Mouse (Mus musculus) limb, embryonic 11.5 days (tissue): ENCODE results near the gene Tcf25. TPM values are rescaled to one million over a fixed set of nuclear protein-coding genes. Genes with fewer than 3 reads are reported as not detected.
"Not testable (repeated sequence)": the region's sequence is repeated elsewhere in the genome, so short reads cannot be mapped to it uniquely, and the experiment has no call there.

Source experiments
- ATAC-seq: fragments of 200-750 bp; cut with Nextera tagmentation; 2 replicates; pipeline ENCODE4 v1.8.0; 2017; ENCODE audit warnings: low read depth; ENCODE audit not compliant: insufficient number of reproducible peaks, low FRiP score, low TSS enrichment
- DNase-seq: peaks from one replicate; pipeline ENCODE4 v3.0.0-alpha.2; 2015; ENCODE audit warnings: low spot score
- H3K27ac ChIP-seq: fragments of 300-500 bp; sonication (generic); replicated peaks from 2 replicates; pipeline ENCODE4 v1.5.1; 2014; ENCODE audit warnings: low read depth, mild to moderate bottlenecking, low read length
- H3K27me3 ChIP-seq: fragments of 300-500 bp; sonication (generic); 2 replicates; pipeline ENCODE4 v1.6.1; 2014; ENCODE audit warnings: mild to moderate bottlenecking, low read length, mixed read lengths; ENCODE audit not compliant: control insufficient read depth, insufficient read depth
- H3K36me3 ChIP-seq: fragments of 300-500 bp; sonication (generic); 2 replicates; pipeline ENCODE4 v1.6.1; 2014; ENCODE audit warnings: mild to moderate bottlenecking, low read length, moderate library complexity, mixed read lengths; ENCODE audit not compliant: control insufficient read depth, insufficient read depth
- H3K4me1 ChIP-seq: fragments of 300-500 bp; sonication (generic); 2 replicates; pipeline ENCODE4 v1.6.1; 2014; ENCODE audit warnings: low read length, mixed read lengths; ENCODE audit not compliant: control insufficient read depth, insufficient read depth
- H3K4me2 ChIP-seq: fragments of 300-500 bp; sonication (generic); 2 replicates; pipeline ENCODE4 v1.6.1; 2014; ENCODE audit warnings: low read depth, mild to moderate bottlenecking, moderate library complexity; ENCODE audit not compliant: severe bottlenecking
- H3K4me3 ChIP-seq: fragments of 300-500 bp; sonication (generic); 2 replicates; pipeline ENCODE4 v1.5.1; 2014; ENCODE audit warnings: low read depth, low read length
- H3K9ac ChIP-seq: fragments of 300-500 bp; sonication (generic); 2 replicates; pipeline ENCODE4 v1.6.1; 2014; ENCODE audit warnings: mild to moderate bottlenecking, low read length
- H3K9me3 ChIP-seq: fragments of 300-500 bp; sonication (generic); 2 replicates; pipeline ENCODE4 v1.6.1; 2016; ENCODE audit warnings: low read length; ENCODE audit not compliant: control insufficient read depth
- WGBS: fragments of 180-500 bp; shearing (Covaris S2); extraction: QIAGEN DNeasy Blood & Tissue Kit; methylation state at CpG from one replicate; pipeline ENCODE4 v1.1.7; 2014; 5-methylcytosine and 5-hydroxymethylcytosine counted together
- polyA plus RNA-seq: library from polyadenylated mRNA; unstranded; fragments of >200 nt; fragmentation: Nextera tagmentation; extraction: Ambion mirVana; gene quantifications from 2 replicates; pipeline ENCODE4 v1.2.1, GENCODE M21; 2014

Gene Tcf25
- polyA plus RNA-seq, 1 experiment from 2014 or later: 136 TPM

DNA sequence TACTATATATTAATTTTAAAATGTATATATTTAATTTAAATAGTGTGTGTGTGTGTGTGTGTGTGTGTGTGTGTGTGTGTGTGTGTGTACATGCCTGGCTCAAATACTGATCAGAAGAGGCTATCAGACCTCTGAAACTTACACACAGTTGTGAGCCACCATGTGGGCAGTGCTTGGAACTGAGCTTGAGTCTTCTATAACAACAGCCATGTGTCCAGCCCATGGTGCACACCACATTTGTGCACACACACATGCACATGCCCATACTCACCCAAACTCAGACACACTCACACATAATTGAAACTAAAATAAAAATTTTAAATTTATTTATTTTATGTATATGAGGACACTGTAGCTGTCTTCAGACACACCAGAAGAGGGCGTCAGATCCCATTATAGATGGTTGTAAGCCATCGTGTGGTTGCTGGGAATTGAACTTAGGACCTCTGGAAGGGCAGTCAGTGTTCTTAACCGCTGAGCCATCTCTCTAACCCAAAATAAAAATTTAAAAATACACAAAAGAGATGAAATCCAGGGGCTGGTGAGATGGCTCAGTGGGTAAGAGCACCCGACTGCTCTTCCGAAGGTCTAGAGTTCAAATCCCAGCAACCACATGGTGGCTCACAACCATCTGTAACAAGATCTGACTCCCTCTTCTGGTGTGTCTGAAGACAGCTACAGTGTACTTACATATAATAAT lies 41.6 kb downstream of the Tcf25 start:
- H3K4me3 ChIP-seq, H3K9ac ChIP-seq, H3K4me2 ChIP-seq, H3K36me3 ChIP-seq, DNase-seq, H3K4me1 ChIP-seq, ATAC-seq, H3K9me3 ChIP-seq, H3K27ac ChIP-seq: not testable (repeated sequence)
- 83% methylated on average over 5 of the region's 5 CpGs for WGBS
- peaks cover 39% of the 10 kb centered on the region for H3K27me3 ChIP-seq

DNA sequence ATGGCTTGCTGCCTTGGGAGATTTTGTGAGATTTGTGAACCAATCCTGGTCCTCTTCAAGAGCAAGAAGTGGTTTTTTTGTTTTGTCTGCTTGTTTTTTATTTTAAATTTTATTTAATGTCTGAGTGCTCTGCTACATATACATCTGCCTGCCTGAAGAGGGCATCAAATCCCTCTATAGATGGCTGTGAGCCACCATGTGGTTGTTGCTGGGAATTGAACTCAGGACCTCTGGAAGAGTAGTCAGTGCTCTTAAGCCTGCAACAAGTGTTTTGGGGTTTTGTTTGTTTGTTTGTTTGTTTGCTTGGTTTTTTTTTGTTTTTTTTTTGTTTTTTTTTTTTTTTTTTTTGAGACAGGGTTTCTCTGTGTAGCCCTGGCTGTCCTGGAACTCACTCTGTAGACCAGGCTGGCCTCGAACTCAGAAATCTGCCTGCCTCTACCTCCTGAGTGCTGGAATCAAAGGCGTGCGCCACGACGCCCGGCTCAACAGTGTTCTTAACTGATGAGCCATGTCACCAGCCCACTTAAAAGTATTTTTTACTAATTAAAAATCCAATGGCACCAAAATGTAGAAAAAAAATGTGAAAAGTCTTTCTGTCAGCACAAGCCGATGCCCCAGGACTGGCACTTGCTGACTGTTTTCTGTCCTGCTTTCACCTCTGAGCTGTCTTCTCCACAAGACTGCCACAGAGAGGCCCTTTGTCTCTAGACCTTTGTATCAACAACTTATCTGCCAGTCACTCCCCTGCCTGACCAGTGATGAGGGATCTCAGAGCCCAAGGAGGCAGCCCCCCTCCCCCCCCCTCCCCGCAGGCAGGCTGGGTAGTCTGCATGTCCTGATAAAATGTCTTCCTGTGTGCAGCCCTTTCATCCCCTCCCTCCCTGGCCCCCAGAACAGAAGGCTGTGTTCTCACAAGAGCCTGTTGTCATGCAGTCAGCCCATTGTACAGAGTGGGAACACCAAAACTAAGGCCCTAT lies 42.7 kb downstream of the Tcf25 start:
- no peak overlapping the region for H3K4me2 ChIP-seq
- peaks cover 28% of the 10 kb centered on the region for H3K27me3 ChIP-seq
- H3K4me3 ChIP-seq: no peak overlapping the region
- ATAC-seq: no peak
- H3K4me1 ChIP-seq: 0 out of 2 replicates have a peak, but pooled peaks cover 7% of the 10 kb centered on the region
- 93% methylated on average over 8 of the region's 8 CpGs for WGBS
- no peaks in the 10 kb centered on the region for H3K36me3 ChIP-seq
- H3K9ac ChIP-seq: no peak overlapping the region
- H3K27ac ChIP-seq: no peak overlapping the region
- H3K9me3 ChIP-seq: no peaks in the 10 kb centered on the region
- DNase-seq: no peak

DNA sequence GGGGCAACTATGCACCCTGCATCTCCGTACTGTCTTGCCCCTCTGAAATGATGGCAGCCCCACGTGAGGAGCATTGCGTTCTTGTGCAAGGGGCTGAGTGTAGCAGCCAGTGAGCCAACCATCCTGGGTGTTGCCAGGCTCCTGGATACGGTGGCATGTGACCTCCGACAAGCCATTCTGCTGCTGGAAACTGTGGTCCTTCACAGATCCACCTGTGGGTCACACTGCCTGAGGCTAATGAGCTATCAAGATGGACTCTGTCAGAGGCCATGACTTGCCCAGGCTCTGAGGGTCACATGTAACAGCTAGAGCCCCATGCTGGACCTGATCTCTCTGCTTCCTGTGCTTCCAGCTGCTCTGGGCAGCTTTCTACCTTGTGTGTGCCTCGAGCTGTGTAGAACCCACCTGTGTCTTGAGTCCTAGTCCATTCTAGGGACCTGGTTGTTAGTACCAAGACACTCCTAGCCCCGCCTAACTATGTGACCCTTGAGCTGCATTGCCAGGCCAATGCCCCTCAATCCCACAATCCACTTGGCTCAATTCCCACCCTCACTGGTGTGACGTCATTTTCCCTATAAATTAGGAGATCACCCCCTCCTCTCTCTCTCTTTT lies 43.5 kb downstream of the Tcf25 start:
- no peak overlapping the region for H3K4me3 ChIP-seq
- no peak overlapping the region for H3K27ac ChIP-seq
- no peak overlapping the region for H3K9ac ChIP-seq
- H3K9me3 ChIP-seq: no peaks in the 10 kb centered on the region
- no peaks in the 10 kb centered on the region for H3K36me3 ChIP-seq
- 0 out of 2 replicates have a peak, but pooled peaks cover 7% of the 10 kb centered on the region for H3K4me1 ChIP-seq
- H3K4me2 ChIP-seq: no peak overlapping the region
- 82% methylated on average over 8 of the region's 8 CpGs for WGBS
- DNase-seq: no peak
- no peak for ATAC-seq
- H3K27me3 ChIP-seq: peaks cover 20% of the 10 kb centered on the region

DNA sequence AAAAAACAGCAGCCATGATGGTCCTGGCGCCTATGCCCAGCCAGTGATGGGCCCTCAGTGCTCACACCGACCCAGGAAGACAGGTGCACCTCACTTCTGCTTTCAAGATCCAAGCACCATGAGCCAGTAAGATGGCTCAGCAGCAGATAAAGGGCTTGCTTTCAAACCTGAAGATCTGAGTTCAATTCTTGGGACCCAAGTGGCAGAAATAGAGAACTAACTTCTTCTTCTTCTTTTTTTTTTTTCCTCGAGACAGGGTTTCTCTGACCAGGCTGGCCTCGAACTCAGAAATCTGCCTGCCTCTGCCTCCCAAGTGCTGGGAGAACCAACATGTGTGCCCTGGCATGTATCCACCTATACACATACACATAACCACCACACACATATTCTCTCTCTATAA lies 46.2 kb downstream of the Tcf25 start:
- no peaks in the 10 kb centered on the region for H3K9me3 ChIP-seq
- 77% methylated on average over 4 of the region's 4 CpGs for WGBS
- no peaks in the 10 kb centered on the region for H3K4me1 ChIP-seq
- H3K36me3 ChIP-seq: no peaks in the 10 kb centered on the region
- no peak for DNase-seq
- no peaks in the 10 kb centered on the region for H3K27me3 ChIP-seq
- no peak overlapping the region for H3K27ac ChIP-seq
- H3K9ac ChIP-seq: no peak overlapping the region
- no peak overlapping the region for H3K4me2 ChIP-seq
- no peak for ATAC-seq
- H3K4me3 ChIP-seq: no peak overlapping the region

DNA sequence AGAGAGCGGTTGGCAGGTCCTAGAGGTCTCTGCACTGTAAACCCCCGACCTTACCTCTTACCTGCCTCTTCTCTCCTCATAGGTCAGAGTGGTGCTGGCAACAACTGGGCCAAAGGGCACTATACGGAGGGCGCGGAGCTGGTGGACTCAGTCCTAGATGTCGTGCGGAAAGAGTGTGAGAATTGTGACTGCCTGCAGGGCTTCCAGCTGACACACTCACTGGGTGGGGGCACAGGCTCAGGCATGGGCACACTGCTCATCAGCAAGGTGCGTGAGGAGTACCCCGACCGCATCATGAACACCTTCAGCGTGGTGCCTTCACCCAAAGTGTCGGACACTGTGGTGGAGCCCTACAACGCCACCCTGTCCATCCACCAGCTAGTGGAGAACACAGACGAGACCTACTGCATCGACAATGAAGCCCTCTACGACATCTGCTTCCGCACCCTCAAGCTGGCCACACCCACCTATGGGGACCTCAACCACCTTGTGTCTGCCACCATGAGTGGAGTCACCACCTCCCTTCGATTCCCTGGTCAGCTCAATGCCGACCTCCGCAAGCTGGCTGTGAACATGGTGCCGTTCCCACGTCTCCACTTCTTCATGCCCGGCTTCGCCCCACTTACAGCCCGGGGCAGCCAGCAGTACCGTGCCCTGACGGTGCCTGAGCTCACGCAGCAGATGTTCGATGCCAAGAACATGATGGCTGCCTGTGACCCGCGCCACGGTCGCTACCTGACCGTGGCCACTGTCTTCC lies 47.1 kb downstream of the Tcf25 start:
- H3K4me1 ChIP-seq: no peaks in the 10 kb centered on the region
- H3K27ac ChIP-seq: no peak overlapping the region
- no peaks in the 10 kb centered on the region for H3K36me3 ChIP-seq
- no peak overlapping the region for H3K9ac ChIP-seq
- no peaks in the 10 kb centered on the region for H3K27me3 ChIP-seq
- H3K9me3 ChIP-seq: no peaks in the 10 kb centered on the region
- DNase-seq: no peak
- WGBS: 93% methylated on average over 34 of the region's 34 CpGs
- H3K4me3 ChIP-seq: no peak overlapping the region
- no peak; the same call in 1 of the 2 replicates for ATAC-seq
- H3K4me2 ChIP-seq: no peak overlapping the region

DNA sequence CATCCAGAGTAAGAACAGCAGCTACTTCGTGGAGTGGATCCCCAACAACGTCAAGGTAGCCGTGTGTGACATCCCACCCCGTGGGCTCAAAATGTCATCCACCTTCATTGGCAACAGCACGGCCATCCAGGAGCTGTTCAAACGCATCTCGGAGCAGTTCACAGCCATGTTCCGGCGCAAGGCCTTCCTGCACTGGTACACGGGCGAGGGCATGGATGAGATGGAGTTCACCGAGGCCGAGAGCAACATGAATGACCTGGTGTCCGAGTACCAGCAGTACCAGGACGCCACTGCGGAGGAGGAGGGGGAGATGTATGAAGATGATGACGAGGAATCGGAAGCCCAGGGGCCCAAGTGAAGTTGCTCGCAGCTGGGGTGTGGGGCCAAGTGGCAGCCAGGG lies 47.8 kb downstream of the Tcf25 start:
- Histone ChIP-seq H3K9ac (no peak overlapping the region), H3K27me3 (no peaks in the 10 kb centered on the region), H3K36me3 (no peaks in the 10 kb centered on the region), H3K4me1 (no peaks in the 10 kb centered on the region), H3K4me3 (no peak overlapping the region), H3K4me2 (no peak overlapping the region), H3K27ac (no peak overlapping the region), H3K9me3 (no peaks in the 10 kb centered on the region; the same call in 1 of the 2 replicates)
- no peak for DNase-seq
- ATAC-seq: no peak
- 90% methylated on average over 19 of the region's 19 CpGs for WGBS

DNA sequence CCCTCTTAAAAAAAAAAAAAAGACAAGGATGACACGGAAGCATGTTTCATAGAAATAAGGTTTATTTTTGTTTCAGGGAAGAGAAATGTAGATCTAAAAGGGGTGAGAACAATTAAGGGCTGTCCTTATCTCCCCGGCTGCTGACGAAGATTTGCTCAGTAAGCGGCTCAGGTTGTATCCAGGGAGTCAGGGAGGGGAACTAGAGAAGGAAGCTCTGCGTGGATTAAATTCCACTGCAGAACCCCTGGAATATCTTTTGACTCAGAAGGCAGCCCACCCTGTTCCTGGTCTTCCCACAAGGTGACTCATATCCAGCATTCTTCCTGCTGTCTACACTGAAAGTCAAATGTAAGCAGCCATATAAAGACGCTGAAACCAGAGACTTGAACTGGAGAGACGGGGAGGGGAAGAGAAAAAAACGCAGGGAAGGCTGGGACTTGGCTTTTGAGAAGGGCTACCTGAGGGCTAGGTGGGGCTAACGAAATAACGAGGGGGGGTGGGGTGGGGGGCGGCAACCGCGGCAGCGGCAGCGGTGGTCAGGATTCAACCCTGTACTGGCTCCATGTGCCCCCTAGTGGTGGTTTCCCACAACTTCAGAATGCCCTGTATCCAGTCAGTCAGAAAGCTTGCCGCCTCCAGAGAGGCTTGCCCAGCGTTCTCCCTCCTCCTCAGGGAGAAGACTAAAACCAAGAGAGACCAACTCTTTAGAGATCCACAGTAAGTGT lies 48.7 kb downstream of the Tcf25 start:
- H3K27ac ChIP-seq: no peak overlapping the region
- H3K36me3 ChIP-seq: no peaks in the 10 kb centered on the region
- 14% methylated on average over 17 of the region's 17 CpGs for WGBS
- H3K4me2 ChIP-seq: 0 out of 2 replicates have a peak overlapping the region, but pooled peaks have one; percentile 16
- H3K4me3 ChIP-seq: no peak overlapping the region
- no peak overlapping the region for H3K9ac ChIP-seq
- no peaks in the 10 kb centered on the region for H3K4me1 ChIP-seq
- H3K9me3 ChIP-seq: no peaks in the 10 kb centered on the region; the same call in 1 of the 2 replicates
- ATAC-seq (no peak), DNase-seq (peak; percentile 81)
- H3K27me3 ChIP-seq: no peaks in the 10 kb centered on the region
